Mouse (Mus musculus): ENCODE measurements around the gene Map4k1.

- TF ChIP-seq POLR2A (IDR thresholded peaks at IDR 0.05; ENCODE audit: insufficient read depth, low read depth, low read length) (no peak), CTCF (IDR thresholded peaks at IDR 0.05) (no peak), EP300 (IDR thresholded peaks at IDR 0.05; ENCODE audit: insufficient read depth, low read depth, low read length) (no peak)
These were observed 18.4 kb upstream of the Map4k1 start for GRCm38 (mm10) chr7:28963399-28963923.

Data from heart, adult 2 months (tissue).